Mouse (Mus musculus) pancreas, adult 10 weeks (tissue): ENCODE results near the gene Pth1r. TPM values are rescaled to one million over a fixed set of nuclear protein-coding genes. Genes with fewer than 3 reads are reported as not detected.

Source experiments
- polyA plus RNA-seq: library from polyadenylated mRNA; stranded (reverse); fragments of 350-450 nt; fragmentation: Illumina TruSeq; extraction: RNeasy Lipid Tissue Mini Kit (QIAGEN cat#74804); gene quantifications from one replicate; pipeline ENCODE4 v1.2.3, GENCODE M21; 2015; ENCODE audit warnings: low read depth, low replicate concordance; ENCODE audit not compliant: insufficient read depth

Gene Pth1r
- polyA plus RNA-seq = 1.5 TPM

GRCm38 (mm10) chr9:110746961-110747360 lies at the start of gene Pth1r:
Gene Pth1r (minus strand): TSS chr9:110747145.

GRCm38 (mm10) chr9:110741711-110742294 lies 5.1 kb downstream of the Pth1r start, which contains the start of gene Myl3:
Gene Myl3 (plus strand): TSS chr9:110741861.

Other genes starting within 250 kb of the Pth1r start
- gene Setd2, start 214.5 kb downstream of the Pth1r start, polyA plus RNA-seq = 24.7 TPM
- 2.3 TPM for gene Nradd, start 122.7 kb downstream of the Pth1r start, polyA plus RNA-seq
- gene Nbeal2, start 93.0 kb downstream of the Pth1r start, polyA plus RNA-seq = 8.6 TPM
- gene Ccdc12, start 90.6 kb downstream of the Pth1r start, polyA plus RNA-seq = 27.2 TPM
- gene Myl3, start 5.3 kb downstream of the Pth1r start, polyA plus RNA-seq = not detected
- not detected for gene Prss42, start 51.0 kb upstream of the Pth1r start, polyA plus RNA-seq
- gene Prss44, start 66.8 kb upstream of the Pth1r start, polyA plus RNA-seq = not detected
- gene Prss43, start 79.5 kb upstream of the Pth1r start, polyA plus RNA-seq = not detected
- not detected for gene Prss45, start 87.4 kb upstream of the Pth1r start, polyA plus RNA-seq
- gene Prss46, start 97.4 kb upstream of the Pth1r start, polyA plus RNA-seq = not detected
- gene Prss50, start 110.8 kb upstream of the Pth1r start, polyA plus RNA-seq = not detected
- 16.5 TPM for gene Als2cl, start 132.7 kb upstream of the Pth1r start, polyA plus RNA-seq
- gene Tmie, start 133.0 kb upstream of the Pth1r start, polyA plus RNA-seq = 2.2 TPM
- gene Fam240a, start 169.7 kb upstream of the Pth1r start, polyA plus RNA-seq = not detected
- not detected for gene Tdgf1, start 199.0 kb upstream of the Pth1r start, polyA plus RNA-seq
- not detected for gene Lrrc2, start 204.4 kb upstream of the Pth1r start, polyA plus RNA-seq
- gene Rtp3, start 243.4 kb upstream of the Pth1r start, polyA plus RNA-seq = 4.7 TPM